Mouse (Mus musculus) embryonic fibroblast, embryonic 13.5 days (primary cell): ENCODE data around the gene Osgin1. TPM values are rescaled to one million over a fixed set of nuclear protein-coding genes. Genes with fewer than 3 reads are reported as not detected.

Experiments used
- H3K27ac ChIP-seq: 2 replicates; pipeline ENCODE4 v1.5.1; 2012; ENCODE audit warnings: low read length, control low read depth, inconsistent platforms; ENCODE audit not compliant: insufficient read depth
- H3K4me1 ChIP-seq: 2 replicates; pipeline ENCODE4 v1.6.1; 2011; ENCODE audit warnings: low read length; ENCODE audit not compliant: control insufficient read depth, insufficient read depth
- H3K4me3 ChIP-seq: 2 replicates; pipeline ENCODE4 v1.5.1; 2011; ENCODE audit warnings: mild to moderate bottlenecking, control low read depth, low read length; ENCODE audit not compliant: insufficient read depth
- CTCF ChIP-seq: IDR thresholded peaks from 2 replicates; pipeline ENCODE4 v1.5.1; 2011; ENCODE audit warnings: mild to moderate bottlenecking, control low read depth, low read length, moderate library complexity, borderline replicate concordance; ENCODE audit not compliant: insufficient read depth
- POLR2A ChIP-seq: IDR thresholded peaks from 2 replicates; pipeline ENCODE4 v1.6.1; 2011; ENCODE audit warnings: low read depth, mild to moderate bottlenecking, control low read depth, low read length, moderate library complexity
- polyA plus RNA-seq: library from polyadenylated mRNA; stranded (reverse); fragments of >200 nt; gene quantifications from 2 replicates; pipeline ENCODE4 v1.2.4, GENCODE M21; 2011; ENCODE audit warnings: low read depth; ENCODE audit not compliant: missing spikeins, insufficient read length

Gene Osgin1
- polyA plus RNA-seq, 1 experiment, result 2.6 TPM

DNA sequence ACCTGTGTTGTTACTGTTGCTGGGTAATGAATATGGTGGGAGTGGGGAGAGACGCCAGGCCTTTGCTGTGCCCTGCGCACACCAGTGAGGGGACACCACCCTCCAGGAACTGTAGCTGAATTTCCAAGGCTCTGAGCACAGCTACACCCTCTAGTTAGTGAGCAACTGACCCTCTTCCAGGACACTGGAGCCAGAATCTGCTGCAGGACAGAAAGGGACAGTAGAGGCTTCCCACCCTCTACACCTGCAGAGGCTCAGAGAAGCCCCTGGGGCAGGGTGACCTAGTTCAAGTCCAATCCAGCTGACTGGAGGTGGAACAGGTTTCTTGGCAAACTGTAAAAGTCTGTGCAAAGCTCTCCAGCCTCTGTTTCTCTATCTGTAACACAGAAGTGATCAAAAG, 5.5 kb downstream of the Osgin1 start:
- Histone ChIP-seq H3K27ac (no peak overlapping the region), H3K4me3 (no peak overlapping the region), H3K4me1 (no peaks in the 10 kb centered on the region)
- TF ChIP-seq CTCF (no peak), POLR2A (no peak)

DNA sequence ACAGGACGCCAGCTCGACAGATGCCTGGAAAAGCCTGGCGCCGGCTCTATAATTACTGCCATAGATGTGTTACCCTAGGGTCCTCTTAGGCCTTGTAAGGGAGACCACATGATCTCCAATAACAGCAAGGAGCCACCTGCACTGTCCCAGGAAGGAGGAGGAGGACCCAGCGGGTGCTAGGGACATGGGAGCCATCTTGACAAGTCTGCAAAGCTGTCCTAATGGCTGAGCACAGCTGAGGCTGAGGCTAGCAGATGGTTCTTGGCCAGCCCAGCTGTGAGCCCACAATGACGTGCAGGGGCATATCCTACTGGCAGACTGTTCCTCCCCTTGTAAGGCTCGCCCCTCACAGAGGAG, 5.9 kb downstream of the Osgin1 start:
- TF ChIP-seq POLR2A (no peak), CTCF (no peak)
- no peak overlapping the region for H3K27ac ChIP-seq
- no peak overlapping the region for H3K4me3 ChIP-seq
- no peaks in the 10 kb centered on the region for H3K4me1 ChIP-seq

DNA sequence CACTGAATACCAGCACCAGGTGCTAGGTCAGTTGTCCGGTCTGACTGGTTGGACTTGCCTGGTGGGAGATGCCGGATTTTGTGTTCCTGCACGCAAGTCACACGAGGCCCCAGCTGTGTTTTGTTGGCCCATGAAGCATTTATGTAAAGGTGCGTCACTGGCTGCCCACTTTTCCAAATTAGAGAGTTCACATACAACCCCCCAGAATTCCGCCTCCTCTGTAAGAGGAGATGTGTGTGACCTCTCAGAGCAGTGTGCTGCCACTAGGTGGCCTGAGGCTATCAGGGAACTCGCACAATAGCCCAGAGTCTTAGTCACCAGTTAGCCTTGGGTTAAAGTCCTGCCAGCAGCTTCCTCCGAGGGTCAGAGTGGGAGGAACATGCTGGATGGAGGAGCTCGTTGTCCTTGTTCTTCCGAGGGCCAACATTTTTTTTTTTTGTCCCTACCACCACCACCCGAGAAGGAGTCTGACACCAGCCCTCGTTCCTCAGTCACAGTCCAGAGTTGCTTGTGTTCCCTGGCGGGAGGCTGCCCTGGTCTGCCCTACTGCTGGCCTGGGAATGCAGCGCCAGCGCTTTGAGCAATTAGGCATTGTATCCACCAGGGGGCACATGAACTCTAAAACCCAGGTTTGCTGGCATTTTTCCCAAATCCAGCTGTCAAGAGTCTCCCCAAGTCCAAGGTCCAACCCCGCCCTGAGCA, 6.5 kb downstream of the Osgin1 start:
- TF ChIP-seq POLR2A (0 out of 2 replicates have a peak, but pooled peaks have one; percentile 42), CTCF (peak; percentile 81; the same call in 1 of the 2 replicates)
- no peak overlapping the region for H3K4me3 ChIP-seq
- H3K27ac ChIP-seq, result no peak overlapping the region; the same call in 1 of the 2 replicates

DNA sequence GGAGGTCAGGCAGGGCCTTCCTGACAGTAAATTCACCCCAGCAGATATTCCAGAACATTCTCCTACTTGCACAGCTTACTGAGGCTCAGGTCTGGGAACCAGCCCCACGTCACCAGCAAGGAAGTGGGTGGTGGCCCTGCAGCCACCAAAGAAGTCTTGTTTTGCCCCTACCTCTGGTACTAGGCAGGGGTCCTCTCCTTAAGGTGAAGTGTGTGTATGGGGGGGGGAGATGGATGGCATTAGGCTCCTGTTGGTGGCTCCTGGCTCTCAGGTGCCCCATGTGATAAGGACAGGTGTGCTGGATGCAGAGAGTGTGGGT, 7.0 kb downstream of the Osgin1 start:
- H3K4me1 ChIP-seq, result no peaks in the 10 kb centered on the region
- TF ChIP-seq POLR2A (no peak), CTCF (no peak)
- H3K4me3 ChIP-seq, result no peak overlapping the region
- H3K27ac ChIP-seq, result no peak overlapping the region

More for the DNA sequence above, 6.5 kb downstream of the Osgin1 start:
- H3K4me1 ChIP-seq, result no peaks in the 10 kb centered on the region

DNA sequence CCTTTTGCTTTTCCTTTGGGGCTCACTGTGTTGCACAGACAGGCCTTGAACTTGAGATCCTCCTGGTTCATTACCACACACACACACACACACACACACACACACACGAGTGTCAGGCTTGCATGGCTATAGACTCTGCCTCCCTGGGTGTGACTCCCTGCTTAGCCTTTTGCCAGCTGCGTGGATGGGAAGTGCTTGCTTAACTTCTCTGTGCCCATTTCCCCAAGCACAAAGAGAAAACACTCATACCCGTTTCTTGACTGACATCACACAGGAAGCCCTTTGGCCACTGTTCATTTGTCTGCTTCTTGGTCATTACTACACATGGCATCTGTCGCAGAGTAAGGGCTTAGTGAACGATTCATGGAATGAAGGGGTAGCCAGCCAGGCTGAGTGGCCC, 8.1 kb downstream of the Osgin1 start:
- Histone ChIP-seq H3K4me1 (no peaks in the 10 kb centered on the region), H3K4me3 (no peak overlapping the region), H3K27ac (no peak overlapping the region)
- TF ChIP-seq CTCF, result no peak
- TF ChIP-seq POLR2A, result no peak

DNA sequence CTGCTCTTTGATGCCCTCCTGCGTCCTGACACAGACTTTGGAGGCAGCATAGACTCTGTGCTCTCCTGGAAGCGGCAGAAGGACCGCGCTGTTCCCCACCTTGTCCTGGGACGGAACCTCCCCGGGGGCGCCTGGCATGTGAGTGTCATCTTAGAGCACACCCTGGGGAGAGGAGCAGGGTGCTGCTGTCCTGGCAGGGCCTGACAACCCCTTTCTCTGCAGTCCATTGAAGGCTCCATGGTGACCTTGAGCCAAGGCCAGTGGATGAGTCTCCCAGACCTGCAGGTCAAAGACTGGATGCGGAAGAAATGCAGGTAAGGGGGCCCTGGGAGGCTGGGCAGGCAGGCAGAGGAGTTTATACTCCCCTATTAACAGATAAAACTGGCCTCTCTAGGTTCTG, 9.0 kb downstream of the Osgin1 start:
- no peak for TF ChIP-seq CTCF
- TF ChIP-seq POLR2A, result no peak
- no peak overlapping the region for H3K4me3 ChIP-seq
- no peaks in the 10 kb centered on the region for H3K4me1 ChIP-seq
- H3K27ac ChIP-seq, result no peak overlapping the region

DNA sequence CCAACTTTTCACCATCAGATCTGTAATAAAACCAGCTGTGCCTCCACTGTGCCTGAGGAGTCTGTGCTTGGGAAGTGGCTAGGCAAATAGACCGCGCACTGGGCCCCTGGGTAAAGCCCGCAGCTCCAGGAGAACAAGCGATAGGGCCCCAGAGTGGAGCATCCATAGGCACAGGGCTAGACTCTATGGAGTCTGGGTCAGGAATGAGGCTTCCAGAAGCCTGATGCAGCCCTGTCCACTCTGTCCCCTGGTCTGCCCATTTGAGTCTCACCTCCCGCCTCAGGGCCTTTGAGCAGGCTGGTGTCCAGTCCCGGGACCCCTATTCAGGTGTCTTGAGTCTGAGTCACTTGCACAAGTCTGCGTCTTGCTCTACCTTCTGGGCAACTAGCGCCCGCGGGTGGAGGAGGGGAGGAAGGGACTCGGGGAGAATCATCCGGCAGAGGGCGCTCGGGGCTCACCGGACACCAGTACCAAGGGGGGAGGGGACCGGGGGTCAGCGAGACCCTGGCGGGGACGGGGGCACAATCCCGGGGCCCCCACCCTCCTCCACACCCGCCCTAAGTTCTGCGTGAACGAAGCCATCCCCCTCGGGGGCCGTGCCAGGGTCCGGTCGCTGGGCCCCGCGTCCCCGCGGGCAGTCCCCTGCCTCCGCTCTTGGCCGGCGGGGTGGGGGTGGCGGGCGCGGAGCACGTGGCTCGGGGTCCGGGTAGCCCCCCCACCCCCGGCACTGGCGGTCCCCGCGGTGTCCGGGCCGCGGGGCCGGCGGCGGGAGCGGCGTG, 12.5 kb downstream of the Osgin1 start, which contains the start of gene Necab2:
Necab2 (plus strand) TSS at position 509 of the 779 bp plus-strand sequence.
- Histone ChIP-seq H3K27ac (no peak within 1 kb of the TSS), H3K4me3 (peak within 1 kb of the TSS; percentile 33; the same call in 1 of the 2 replicates)

DNA sequence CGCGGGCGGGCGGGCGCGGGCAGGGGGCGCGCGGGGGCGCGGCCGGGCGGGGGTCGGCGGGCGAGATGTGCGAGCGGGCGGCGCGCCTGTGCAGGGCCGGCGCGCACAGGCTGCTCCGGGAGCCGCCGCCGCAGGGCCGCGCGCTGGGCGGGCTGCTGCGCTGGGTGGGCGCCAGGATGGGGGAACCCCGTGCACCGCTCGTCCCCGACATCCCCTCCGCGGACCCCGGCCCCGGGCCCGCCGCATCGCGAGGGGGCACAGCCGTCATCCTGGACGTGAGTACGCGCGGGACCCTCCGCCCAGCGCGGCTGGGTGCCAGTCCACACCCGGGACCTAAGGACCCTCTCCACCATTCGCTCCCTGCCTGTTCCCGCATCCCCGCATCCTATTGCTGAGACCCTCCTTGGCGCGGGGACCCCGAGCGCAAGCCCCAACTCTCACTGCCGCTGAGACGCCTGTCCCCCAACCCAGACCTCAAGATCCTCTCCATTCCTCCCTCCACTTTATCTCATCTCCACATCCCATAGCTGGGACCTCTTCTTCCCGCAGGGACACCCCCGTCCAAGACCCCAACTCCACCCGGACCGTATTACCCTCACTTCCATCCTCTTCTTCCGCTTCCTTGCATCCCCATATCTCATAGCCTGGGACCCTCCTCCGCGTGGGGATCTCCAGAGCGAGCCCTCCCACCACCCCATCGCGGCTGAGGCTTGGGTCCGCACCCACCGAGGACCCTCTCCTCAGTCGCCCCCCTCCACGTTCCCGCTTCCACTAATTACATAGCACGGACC, 13.3 kb downstream of the Osgin1 start:
- no peak overlapping the region; the same call in 1 of the 2 replicates for H3K4me3 ChIP-seq
- no peak overlapping the region for H3K27ac ChIP-seq
- TF ChIP-seq POLR2A, result no peak
- TF ChIP-seq CTCF, result no peak
- no peaks in the 10 kb centered on the region for H3K4me1 ChIP-seq

More for the DNA sequence above, 12.5 kb downstream of the Osgin1 start, which contains the start of gene Necab2:
- no peaks in the 10 kb centered on the region for H3K4me1 ChIP-seq
- TF ChIP-seq CTCF (peak; percentile 62), POLR2A (no peak)

DNA sequence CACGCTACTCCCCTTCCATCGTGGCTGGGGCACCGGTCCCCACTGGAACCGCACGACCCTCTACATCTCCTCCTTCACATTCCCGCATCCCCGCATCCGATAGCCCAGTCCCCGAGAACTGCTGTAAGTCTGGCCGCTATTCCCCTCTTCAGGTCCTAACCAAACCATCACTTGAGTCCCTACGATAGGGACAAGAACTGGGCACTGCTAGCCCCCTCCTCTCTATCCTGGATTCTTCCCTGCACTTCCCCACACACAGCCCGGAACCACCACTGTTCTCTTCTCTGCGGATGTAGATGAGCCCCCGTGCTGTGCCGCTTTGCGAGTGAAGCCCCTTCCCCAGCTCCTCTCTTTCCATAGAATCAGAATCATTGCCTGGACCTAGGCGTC, 13.9 kb downstream of the Osgin1 start:
- no peak overlapping the region for H3K4me3 ChIP-seq

More for the DNA sequence above, 13.9 kb downstream of the Osgin1 start:
- H3K4me1 ChIP-seq, result no peaks in the 10 kb centered on the region
- TF ChIP-seq CTCF (no peak), POLR2A (no peak)
- no peak overlapping the region for H3K27ac ChIP-seq
